Mouse (Mus musculus): Measurements from ENCODE around the gene Crtac1. TPM values are rescaled to one million over a fixed set of nuclear protein-coding genes. Genes with fewer than 3 reads are reported as not detected.

Gene Crtac1
- total RNA-seq, 2 experiments from 2014 or later, result not detected

- ATAC-seq (replicated peaks; ENCODE audit: low FRiP score, low TSS enrichment, poor library complexity, severe bottlenecking), result no peak
Measured at GRCm38 (mm10) chr19:42430981-42431380, 602 bp downstream of the Crtac1 start.

- no peak for ATAC-seq (replicated peaks; ENCODE audit: low FRiP score, low TSS enrichment, poor library complexity, severe bottlenecking)
Measured at GRCm38 (mm10) chr19:42429410-42429809, 2.2 kb downstream of the Crtac1 start.

- 0 out of 2 replicates have a peak, but pooled peaks have one; percentile 47 for ATAC-seq (replicated peaks; ENCODE audit: low FRiP score, low TSS enrichment, poor library complexity, severe bottlenecking)
Measured at GRCm38 (mm10) chr19:42425208-42425607, 6.4 kb downstream of the Crtac1 start.

- no peak for ATAC-seq (replicated peaks; ENCODE audit: low FRiP score, low TSS enrichment, poor library complexity, severe bottlenecking)
Measured at GRCm38 (mm10) chr19:42415042-42415441, 16.5 kb downstream of the Crtac1 start.

GRCm38 (mm10) chr19:42409856-42410255 is 21.7 kb downstream of the Crtac1 start:
- ATAC-seq (replicated peaks; ENCODE audit: low FRiP score, low TSS enrichment, poor library complexity, severe bottlenecking), result no peak

GRCm38 (mm10) chr19:42409226-42409625 is 22.4 kb downstream of the Crtac1 start:
- ATAC-seq (replicated peaks; ENCODE audit: low FRiP score, low TSS enrichment, poor library complexity, severe bottlenecking), result no peak

- no peak for ATAC-seq (replicated peaks; ENCODE audit: low FRiP score, low TSS enrichment, poor library complexity, severe bottlenecking)
Measured at GRCm38 (mm10) chr19:42404364-42404763, 27.2 kb downstream of the Crtac1 start.

- no peak for ATAC-seq (replicated peaks; ENCODE audit: low FRiP score, low TSS enrichment, poor library complexity, severe bottlenecking)
Measured at GRCm38 (mm10) chr19:42399974-42400373, 31.6 kb downstream of the Crtac1 start.

GRCm38 (mm10) chr19:42397281-42397680 is 34.3 kb downstream of the Crtac1 start:
- no peak for ATAC-seq (replicated peaks; ENCODE audit: low FRiP score, low TSS enrichment, poor library complexity, severe bottlenecking)

GRCm38 (mm10) chr19:42394848-42395534 is 36.6 kb downstream of the Crtac1 start:
- ATAC-seq (replicated peaks; ENCODE audit: low FRiP score, low TSS enrichment, poor library complexity, severe bottlenecking), result no peak

- no peak for ATAC-seq (replicated peaks; ENCODE audit: low FRiP score, low TSS enrichment, poor library complexity, severe bottlenecking)
Measured at GRCm38 (mm10) chr19:42393920-42394319, 37.7 kb downstream of the Crtac1 start.

- no peak for ATAC-seq (replicated peaks; ENCODE audit: low FRiP score, low TSS enrichment, poor library complexity, severe bottlenecking)
Measured at GRCm38 (mm10) chr19:42392094-42392493, 39.5 kb downstream of the Crtac1 start.

GRCm38 (mm10) chr19:42389574-42389973 is 42.0 kb downstream of the Crtac1 start:
- ATAC-seq (replicated peaks; ENCODE audit: low FRiP score, low TSS enrichment, poor library complexity, severe bottlenecking), result no peak

- ATAC-seq (replicated peaks; ENCODE audit: low FRiP score, low TSS enrichment, poor library complexity, severe bottlenecking), result no peak
Measured at GRCm38 (mm10) chr19:42384981-42385598, 46.5 kb downstream of the Crtac1 start.

GRCm38 (mm10) chr19:42380981-42381373 is 50.6 kb downstream of the Crtac1 start:
- ATAC-seq (replicated peaks; ENCODE audit: low FRiP score, low TSS enrichment, poor library complexity, severe bottlenecking), result no peak

- ATAC-seq (replicated peaks; ENCODE audit: low FRiP score, low TSS enrichment, poor library complexity, severe bottlenecking), result no peak
Measured at GRCm38 (mm10) chr19:42380321-42380980, 51.1 kb downstream of the Crtac1 start.

GRCm38 (mm10) chr19:42379798-42380197 is 51.8 kb downstream of the Crtac1 start:
- ATAC-seq (replicated peaks; ENCODE audit: low FRiP score, low TSS enrichment, poor library complexity, severe bottlenecking), result no peak

GRCm38 (mm10) chr19:42377206-42377605 is 54.4 kb downstream of the Crtac1 start:
- no peak for ATAC-seq (replicated peaks; ENCODE audit: low FRiP score, low TSS enrichment, poor library complexity, severe bottlenecking)

GRCm38 (mm10) chr19:42363551-42363950 is 68.0 kb downstream of the Crtac1 start:
- ATAC-seq (replicated peaks; ENCODE audit: low FRiP score, low TSS enrichment, poor library complexity, severe bottlenecking), result no peak

- ATAC-seq (replicated peaks; ENCODE audit: low FRiP score, low TSS enrichment, poor library complexity, severe bottlenecking), result no peak
Measured at GRCm38 (mm10) chr19:42358406-42358805, 73.2 kb downstream of the Crtac1 start.

- ATAC-seq (replicated peaks; ENCODE audit: low FRiP score, low TSS enrichment, poor library complexity, severe bottlenecking), result no peak
Measured at GRCm38 (mm10) chr19:42356854-42357253, 74.7 kb downstream of the Crtac1 start.
